Mouse (Mus musculus) cerebellum, postnatal 4 days (tissue): Measurements from ENCODE around the gene Olfr872.
"Not testable (repeated sequence)": the region's sequence is repeated elsewhere in the genome, so short reads cannot be mapped to it uniquely, and the experiment has no call there.

ENCODE experiments used
- DNase-seq, 2 experiments: peaks; one replicate each; pipeline ENCODE4 v3.0.0; 2022; ENCODE audit warnings: low spot score in 2 of 2, mixed read lengths in 1 of 2

Olfr872 gene

GRCm38 (mm10) chr9:20236819-20237218, at the start of gene Olfr872:
Gene Olfr872, plus strand, starts transcription at chr9:20237119.
- no peak for DNase-seq

GRCm38 (mm10) chr9:20202131-20202530, 34.8 kb upstream of the Olfr872 start:
- no peak for DNase-seq

DNA sequence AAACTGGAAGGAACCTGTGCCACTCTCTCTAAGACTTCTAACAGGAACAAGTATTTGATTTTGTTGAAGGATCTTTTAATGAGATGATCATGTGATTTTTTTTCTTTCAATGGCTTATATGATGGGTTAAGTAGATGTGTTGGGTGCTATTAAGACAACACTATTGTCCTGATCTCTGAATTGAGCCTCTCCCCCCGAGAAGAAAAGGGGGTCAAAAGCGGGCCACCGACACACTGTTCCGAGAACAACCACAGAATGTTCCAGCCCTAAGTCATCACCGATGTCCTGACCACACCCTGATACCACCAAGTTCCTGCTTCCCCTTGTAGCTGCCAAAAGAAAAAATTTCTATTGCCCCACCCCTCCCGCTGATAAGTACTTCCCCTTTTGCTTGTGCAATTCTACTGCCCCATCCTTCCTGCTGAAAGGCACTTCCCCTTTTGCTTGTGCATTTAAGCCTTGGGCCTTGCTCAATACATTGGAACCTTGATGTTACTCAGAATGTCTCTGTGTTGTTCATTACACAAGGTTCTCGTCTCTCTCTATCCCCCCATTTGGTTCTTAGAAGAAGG, 33.4 kb upstream of the Olfr872 start:
- not testable (repeated sequence) for DNase-seq

DNA sequence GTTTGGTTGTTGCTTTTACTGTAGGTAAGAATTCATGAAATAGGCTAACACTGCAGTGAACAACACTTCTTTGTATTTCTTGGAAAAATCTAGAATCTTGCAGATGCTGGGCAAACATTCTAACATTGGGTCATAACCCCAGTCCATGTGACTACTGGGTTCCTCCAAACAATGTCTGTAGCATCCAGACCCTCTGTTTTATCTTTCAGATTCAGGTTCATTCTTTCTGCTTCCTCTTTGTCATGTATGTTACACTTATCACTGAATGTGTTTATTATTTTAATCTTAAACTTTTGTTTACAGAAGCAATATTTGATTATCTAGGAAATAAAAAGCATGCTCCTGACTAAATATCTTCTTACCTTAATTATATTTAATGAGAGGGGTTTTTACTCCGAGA, 26.1 kb upstream of the Olfr872 start:
- no peak for DNase-seq

DNA sequence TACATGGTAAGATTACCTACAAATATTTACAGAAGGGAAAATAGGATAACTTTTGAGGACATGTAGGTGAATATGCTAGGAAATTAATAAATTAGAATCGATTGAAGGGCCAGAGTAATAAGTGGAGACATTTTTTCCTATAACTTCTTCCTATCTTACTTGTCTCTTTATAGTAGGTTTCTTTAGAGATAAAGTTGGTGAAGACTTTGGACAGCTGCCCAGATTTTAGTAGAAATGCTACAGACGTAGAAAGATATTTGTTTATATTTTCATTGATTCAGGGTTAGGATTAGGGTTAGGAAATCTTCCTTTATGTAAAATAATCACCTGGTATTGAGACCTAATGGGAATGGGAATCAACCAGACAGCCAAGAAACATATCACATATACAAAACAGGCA, 25.4 kb upstream of the Olfr872 start:
- no peak for DNase-seq

DNA sequence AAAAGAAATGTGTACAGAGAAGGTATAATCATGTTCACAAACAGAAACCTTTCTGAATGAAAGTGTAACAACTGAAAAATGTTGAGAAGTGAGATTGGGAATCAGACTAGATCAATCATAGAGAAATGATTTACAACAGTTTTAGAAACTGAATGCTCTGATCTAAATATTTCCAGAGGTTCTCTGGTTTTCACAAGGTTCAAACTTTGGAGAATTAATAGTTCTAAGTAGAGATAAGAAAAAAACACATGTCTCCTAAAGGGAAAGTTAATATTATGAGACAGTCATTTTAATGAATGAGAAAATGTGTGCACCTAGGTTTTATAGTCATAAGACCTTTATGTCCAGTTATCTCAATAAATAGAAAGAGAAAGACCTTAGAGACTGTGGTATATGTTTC, 25.0 kb upstream of the Olfr872 start, which contains the start of gene Olfr871:
Olfr871 (plus strand) TSS at position 301 of the 400 bp plus-strand sequence.
- DNase-seq, result no peak

DNA sequence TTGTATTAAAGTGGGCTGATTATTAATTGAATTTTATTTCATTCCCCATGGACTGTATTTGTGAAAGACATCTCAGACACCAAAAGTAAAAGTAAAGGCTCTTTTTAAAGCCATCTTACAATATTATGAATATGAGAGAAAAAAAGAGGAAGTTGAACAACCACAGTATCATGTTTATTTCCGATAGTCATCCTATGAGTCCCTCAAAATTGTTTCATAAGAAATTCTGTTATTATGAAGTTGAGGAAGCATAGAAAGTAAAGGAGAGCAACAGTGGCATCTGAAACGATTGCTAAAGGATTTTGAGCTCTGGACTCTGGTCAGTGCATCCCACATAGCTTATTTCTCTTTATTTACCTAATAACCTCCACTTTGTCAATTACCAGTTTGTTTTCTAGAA, 459 bp downstream of the Olfr872 start:
- no peak for DNase-seq

DNA sequence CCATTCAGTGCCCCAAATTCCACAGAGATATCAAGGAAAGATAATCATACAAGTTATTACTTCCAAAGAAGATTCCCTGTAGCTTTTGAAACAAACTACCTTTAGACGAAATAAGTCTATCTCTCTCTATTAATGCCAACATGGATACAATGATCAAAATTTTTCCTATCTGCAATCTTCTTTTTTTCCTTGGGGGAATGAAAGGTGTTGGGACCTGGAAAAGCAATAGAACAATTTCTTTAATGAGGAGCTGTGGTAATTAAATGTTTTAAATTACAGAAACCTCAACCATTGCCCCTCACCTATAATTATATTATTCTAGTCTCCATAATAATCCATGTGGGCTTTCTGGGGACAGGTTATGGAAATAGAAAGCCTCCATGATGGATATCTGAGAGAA, 45.1 kb downstream of the Olfr872 start, which contains the start of gene Olfr39:
Olfr39 (plus strand) TSS at position 301 of the 400 bp plus-strand sequence.
- no peak for DNase-seq

DNA sequence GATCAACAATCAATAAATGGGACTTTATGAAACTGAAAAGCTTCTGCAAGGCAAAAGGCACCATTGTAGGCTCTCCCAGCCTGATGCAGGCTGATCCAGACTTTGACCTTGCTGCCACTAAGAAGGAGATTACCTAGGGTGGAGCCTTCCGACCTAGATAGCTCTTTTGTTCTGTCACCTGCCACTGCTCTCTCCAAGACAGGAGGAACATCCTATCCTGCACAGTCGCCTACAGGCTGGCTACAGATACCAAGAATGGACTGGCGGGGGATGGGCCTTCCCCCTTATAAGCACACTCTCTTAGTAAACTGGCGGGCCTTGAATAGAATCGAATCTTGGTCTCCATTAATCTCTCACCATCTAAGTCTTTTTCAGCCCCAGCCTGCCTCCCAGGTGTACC, 58.6 kb downstream of the Olfr872 start:
- DNase-seq, result not testable (repeated sequence)

- no peak for DNase-seq
Measured at GRCm38 (mm10) chr9:20298232-20298631, 61.3 kb downstream of the Olfr872 start, which contains the start of gene Olfr873. Gene Olfr873, plus strand, starts transcription at chr9:20298532.
